Mouse (Mus musculus): Measurements from ENCODE around the gene Lhx1. TPM values are rescaled to one million over a fixed set of nuclear protein-coding genes. Genes with fewer than 3 reads are reported as not detected.

Gene Lhx1
- polyA plus RNA-seq (2021; fragmentation: Nextera tagmentation), result not detected in 2 replicates
- long read RNA-seq, experiment 1, result 0 reads
- long read RNA-seq, experiment 2, result 0 reads

GRCm38 (mm10) chr11:84525421-84526274 is at the start of gene Lhx1:
Gene Lhx1, minus strand, starts transcription at chr11:84525535.

DNA sequence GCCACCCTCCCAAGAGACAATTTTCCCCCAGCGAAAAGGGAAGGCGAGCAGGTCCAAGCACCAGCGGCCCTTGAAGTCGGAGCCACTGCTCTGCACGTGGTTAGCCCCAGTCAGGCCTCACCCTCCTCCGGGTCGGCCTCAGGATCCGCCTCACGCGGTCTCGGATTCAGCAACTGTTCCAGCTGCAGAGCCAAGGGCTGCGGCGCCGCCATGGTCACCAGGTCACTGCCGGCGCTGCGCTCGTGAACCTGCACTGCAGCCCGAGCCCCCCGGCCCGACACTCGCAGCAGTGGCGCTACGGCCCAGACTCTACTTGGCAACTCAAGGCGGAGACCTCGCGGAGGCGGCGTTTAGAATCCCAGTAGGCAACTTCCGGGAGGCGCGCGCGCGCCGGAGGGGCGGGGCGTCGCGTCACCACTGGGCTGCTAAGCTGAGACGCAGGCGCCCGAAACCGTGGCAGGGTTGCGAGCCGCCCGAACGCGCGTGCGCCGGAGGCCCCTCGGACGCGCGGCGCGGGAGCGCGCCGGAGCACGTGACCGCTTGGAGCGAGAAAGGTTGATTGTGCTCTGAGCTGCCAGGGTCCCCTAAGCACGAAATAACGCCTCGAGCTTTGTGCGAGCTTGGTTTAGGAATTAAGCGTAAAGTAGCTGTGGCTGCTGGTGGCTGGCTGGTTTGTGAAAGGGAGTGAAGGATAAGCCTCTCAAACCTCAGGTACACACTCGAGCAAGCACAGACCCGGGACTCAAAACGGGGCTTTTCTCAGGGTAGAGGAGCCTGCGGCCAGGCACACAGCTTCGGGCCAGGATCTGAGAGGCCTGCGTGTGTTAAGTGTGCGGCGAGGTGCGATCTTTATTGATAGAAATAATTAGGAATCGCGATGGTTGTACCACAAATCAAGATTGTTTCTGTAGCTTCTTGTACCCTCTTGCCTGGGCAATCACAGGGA is 11.9 kb downstream of the Lhx1 start, which contains the start of gene Aatf:
TSS of gene Aatf (minus strand) at position 352 of the 946 bp plus-strand sequence.

Other genes starting within 250 kb of the Lhx1 start
- 14.6 and 15.6 TPM in 2 replicates for gene Aatf, start 12.0 kb downstream of the Lhx1 start, polyA plus RNA-seq (2021; fragmentation: Nextera tagmentation)

Data from left cerebral cortex, adult 6 months (tissue).